Mouse (Mus musculus) gastrocnemius, postnatal 25 days (tissue): ENCODE results near the gene Fam171a1. TPM values are rescaled to one million over a fixed set of nuclear protein-coding genes. Genes with fewer than 3 reads are reported as not detected.
"Not testable (repeated sequence)": the region's sequence is repeated elsewhere in the genome, so short reads cannot be mapped to it uniquely, and the experiment has no call there.

Experiments
- DNase-seq: peaks from one replicate; pipeline ENCODE4 v3.0.0; 2022
- total RNA-seq, 2 experiments: library from RNA; stranded (reverse); gene quantifications; 1 replicate in 1 of 2; 2 replicates in 1 of 2; pipeline ENCODE4 v1.2.3; 2021

Gene Fam171a1
- total RNA-seq, 2 experiments from 2014 or later, result 3.9 to 4.7 TPM

GRCm38 (mm10) chr2:3171774-3172173, 57.8 kb downstream of the Fam171a1 start:
- DNase-seq, result no peak

- DNase-seq, result no peak
These were observed 58.6 kb downstream of the Fam171a1 start for GRCm38 (mm10) chr2:3172656-3173055.

- no peak for DNase-seq
These were observed 60.9 kb downstream of the Fam171a1 start for GRCm38 (mm10) chr2:3174890-3175289.

- DNase-seq, result not testable (repeated sequence)
These were observed 62.0 kb downstream of the Fam171a1 start for GRCm38 (mm10) chr2:3175988-3176387.

GRCm38 (mm10) chr2:3176751-3177150, 62.7 kb downstream of the Fam171a1 start:
- no peak for DNase-seq

- DNase-seq, result no peak
These were observed 66.5 kb downstream of the Fam171a1 start for GRCm38 (mm10) chr2:3180550-3180949.

GRCm38 (mm10) chr2:3183656-3184055, 69.6 kb downstream of the Fam171a1 start:
- DNase-seq, result no peak

- DNase-seq, result no peak
These were observed 71.3 kb downstream of the Fam171a1 start for GRCm38 (mm10) chr2:3185335-3185734.

GRCm38 (mm10) chr2:3188745-3189475, 74.9 kb downstream of the Fam171a1 start:
- no peak for DNase-seq

GRCm38 (mm10) chr2:3191149-3191548, 77.1 kb downstream of the Fam171a1 start:
- no peak for DNase-seq

- no peak for DNase-seq
These were observed 81.5 kb downstream of the Fam171a1 start for GRCm38 (mm10) chr2:3195511-3195910.

GRCm38 (mm10) chr2:3200422-3200821, 86.4 kb downstream of the Fam171a1 start:
- no peak for DNase-seq

- DNase-seq, result no peak
These were observed 93.1 kb downstream of the Fam171a1 start for GRCm38 (mm10) chr2:3206975-3207642.

GRCm38 (mm10) chr2:3215480-3215879, 101.5 kb downstream of the Fam171a1 start:
- DNase-seq, result no peak

GRCm38 (mm10) chr2:3216617-3217016, 102.6 kb downstream of the Fam171a1 start:
- DNase-seq, result no peak

- DNase-seq, result not testable (repeated sequence)
These were observed 103.6 kb downstream of the Fam171a1 start for GRCm38 (mm10) chr2:3217577-3217976.

GRCm38 (mm10) chr2:3218225-3218624, 104.2 kb downstream of the Fam171a1 start:
- DNase-seq, result no peak

GRCm38 (mm10) chr2:3228475-3228874, 114.5 kb downstream of the Fam171a1 start:
- no peak for DNase-seq

GRCm38 (mm10) chr2:3229060-3229459, 115.0 kb downstream of the Fam171a1 start:
- peak; percentile 35 for DNase-seq

GRCm38 (mm10) chr2:3239255-3239654, 125.2 kb downstream of the Fam171a1 start:
- DNase-seq, result no peak

GRCm38 (mm10) chr2:3244251-3244650, 130.2 kb downstream of the Fam171a1 start:
- DNase-seq, result no peak

GRCm38 (mm10) chr2:3251309-3251708, 137.3 kb downstream of the Fam171a1 start:
- no peak for DNase-seq

GRCm38 (mm10) chr2:3266466-3266865, 152.4 kb downstream of the Fam171a1 start:
- DNase-seq, result no peak

- DNase-seq, result no peak
These were observed 153.9 kb downstream of the Fam171a1 start for GRCm38 (mm10) chr2:3267879-3268278.
